In genomic region chr5:120706541-120706940, GRCm38 (mm10) we compare ENCODE assay signal across 7 mouse cellular contexts. TPM values are rescaled to one million over a fixed set of nuclear protein-coding genes. Genes with fewer than 3 reads are reported as not detected.
DNase-seq lines count a peak whose midpoint lies in the region; ATAC-seq lines count a peak whose summit lies in the region.

No protein-coding gene starts in this region.

- H3K9ac ChIP-seq in hindbrain, embryonic 12.5 days, result peak overlapping the region; percentile 50
- H3K9ac ChIP-seq in neural tube, embryonic 13.5 days, result peak overlapping the region; percentile 46

- peak overlapping the region; percentile 22 for H3K4me3 ChIP-seq in hindbrain, embryonic 12.5 days
- H3K4me3 ChIP-seq in neural tube, embryonic 13.5 days, result peak overlapping the region; percentile 21

- peaks cover 59% of the 10 kb centered on the region for H3K4me1 ChIP-seq in hindbrain, embryonic 12.5 days
- H3K4me1 ChIP-seq in neural tube, embryonic 13.5 days (replicated peaks), result peaks cover 84% of the 10 kb centered on the region

- H3K4me2 ChIP-seq in hindbrain, embryonic 12.5 days (replicated peaks), result peak overlapping the region; percentile 52
- peak overlapping the region; percentile 50 for H3K4me2 ChIP-seq in neural tube, embryonic 13.5 days

- peak overlapping the region; percentile 40; the same call in 1 of the 2 replicates for H3K27ac ChIP-seq in hindbrain, embryonic 12.5 days
- no peak overlapping the region for H3K27ac ChIP-seq in neural tube, embryonic 13.5 days (replicated peaks)

- ATAC-seq in hindbrain, embryonic 12.5 days (ENCODE audit: low FRiP score), result no peak
- ATAC-seq in neural tube, embryonic 13.5 days (ENCODE audit: low read depth), result no peak

- DNase-seq in right cerebral cortex, postnatal 10 days (ENCODE audit: low spot score in 2 of 2), result peak; percentile 69 to 72
- DNase-seq in right cerebral cortex, adult 2 months (ENCODE audit: low spot score in 2 of 2), result no peak
- DNase-seq in cerebellum, postnatal 25 days, result peak; percentile 56 to 76
- DNase-seq in urinary bladder, postnatal 14 days (ENCODE audit: low spot score), result no peak
- DNase-seq in adrenal gland, postnatal 25 days, result no peak

- H3K36me3 ChIP-seq in hindbrain, embryonic 12.5 days, result no peaks in the 10 kb centered on the region
- H3K36me3 ChIP-seq in neural tube, embryonic 13.5 days, result no peaks in the 10 kb centered on the region

- H3K27me3 ChIP-seq in hindbrain, embryonic 12.5 days, result peaks cover 67% of the 10 kb centered on the region
- peaks cover 40% of the 10 kb centered on the region for H3K27me3 ChIP-seq in neural tube, embryonic 13.5 days

- 2% methylated on average over 16 of the region's 16 CpGs for WGBS in hindbrain, embryonic 12.5 days
- WGBS in neural tube, embryonic 13.5 days, result 2% methylated on average over 16 of the region's 16 CpGs

- no peaks in the 10 kb centered on the region for H3K9me3 ChIP-seq in hindbrain, embryonic 12.5 days (replicated peaks)
- H3K9me3 ChIP-seq in neural tube, embryonic 13.5 days, result no peaks in the 10 kb centered on the region

RNA-seq across cellular contexts. Expression of gene Dtx1, which starts 5.2 kb away (rescaled TPM):
- polyA plus RNA-seq in hindbrain, embryonic 12.5 days (2016; fragmentation: Nextera tagmentation; extraction: Ambion mirVana), result 23.0 and 25.6 TPM in 2 replicates
- 37.3 and 39.6 TPM in 2 replicates for polyA plus RNA-seq in neural tube, embryonic 13.5 days (2015; fragmentation: Nextera tagmentation; extraction: Ambion mirVana)
- total RNA-seq in adrenal gland, postnatal 25 days (2021), result 11.0 and 11.8 TPM in 2 replicates

RNA-seq across cellular contexts. Expression of gene Oas2, which starts 43.1 kb away (rescaled TPM):
- polyA plus RNA-seq in hindbrain, embryonic 12.5 days (2016; fragmentation: Nextera tagmentation; extraction: Ambion mirVana), result 0.30 TPM in 1 of 2 replicates, not detected in the other
- polyA plus RNA-seq in neural tube, embryonic 13.5 days (2015; fragmentation: Nextera tagmentation; extraction: Ambion mirVana), result 0.19 and 0.43 TPM in 2 replicates
- total RNA-seq in adrenal gland, postnatal 25 days (2021), result 0.67 and 0.95 TPM in 2 replicates

RNA-seq across cellular contexts. Expression of gene Rasal1, which starts 57.9 kb away (rescaled TPM):
- 0.06 and 0.38 TPM in 2 replicates for polyA plus RNA-seq in hindbrain, embryonic 12.5 days (2016; fragmentation: Nextera tagmentation; extraction: Ambion mirVana)
- 0.31 TPM in 1 of 2 replicates, not detected in the other for polyA plus RNA-seq in neural tube, embryonic 13.5 days (2015; fragmentation: Nextera tagmentation; extraction: Ambion mirVana)
- 19.6 and 20.0 TPM in 2 replicates for total RNA-seq in adrenal gland, postnatal 25 days (2021)

Comparison
In these comparisons a context has a peak if more than half of its experiments do, and no peak if none do; other contexts are left out.
1. DNase-seq: peak in right cerebral cortex, postnatal 10 days (2 of 2) and cerebellum, postnatal 25 days (2 of 2); none in right cerebral cortex, adult 2 months (0 of 2), urinary bladder, postnatal 14 days (single experiment) and adrenal gland, postnatal 25 days (single experiment).